Mouse (Mus musculus) kidney, adult 2 months (tissue): ENCODE measurements at regions not wholly inside any gene's neighbourhood (a gene's known extent, or its start where the extent isn't known, plus 50 kb on each side); places are given as distances from the start of the nearest gene placed in this dataset.

Source experiments
- DNase-seq: peaks from one replicate; pipeline ENCODE4 v3.0.0; 2021
- H3K27ac ChIP-seq: fragments of 200-500 bp; 2 replicates; pipeline ENCODE4 v1.5.1; 2012; ENCODE audit warnings: low read depth, low read length, control low read depth, inconsistent platforms; ENCODE audit not compliant: insufficient read depth
- H3K27me3 ChIP-seq: fragments of 200-500 bp; replicated peaks from 2 replicates; pipeline ENCODE4 v1.6.1; 2012; ENCODE audit warnings: mild to moderate bottlenecking, moderate library complexity, low read length, inconsistent platforms; ENCODE audit not compliant: control insufficient read depth, insufficient read depth
- H3K36me3 ChIP-seq: fragments of 200-500 bp; 2 replicates; pipeline ENCODE4 v1.6.1; 2012; ENCODE audit warnings: mild to moderate bottlenecking, moderate library complexity, low read length, inconsistent platforms; ENCODE audit not compliant: control insufficient read depth, insufficient read depth
- H3K4me1 ChIP-seq: fragments of 200-500 bp; 2 replicates; pipeline ENCODE4 v1.6.1; 2011; ENCODE audit warnings: low read length; ENCODE audit not compliant: control insufficient read depth, insufficient read depth
- H3K4me3 ChIP-seq: fragments of 200-500 bp; 2 replicates; pipeline ENCODE4 v1.5.1; 2011; ENCODE audit warnings: mild to moderate bottlenecking, low read depth, low read length, control low read depth; ENCODE audit not compliant: insufficient read depth
- CTCF ChIP-seq: fragments of 200-500 bp; conservative IDR thresholded peaks from 2 replicates; pipeline ENCODE4 v1.5.1; 2011; ENCODE audit warnings: low read depth, mild to moderate bottlenecking, control low read depth, low read length, moderate library complexity, mixed read lengths; ENCODE audit not compliant: insufficient read depth, insufficient read length
- POLR2A ChIP-seq: fragments of 200-500 bp; IDR thresholded peaks from one replicate; pipeline ENCODE4 v1.6.1; 2011; ENCODE audit warnings: low read depth, low read length, control low read depth
- WGBS: fragments of 180-500 bp; shearing (Covaris S2); methylation state at CpG from one replicate; pipeline ENCODE4 v1.1.7; 2018; 5-methylcytosine and 5-hydroxymethylcytosine counted together

DNA sequence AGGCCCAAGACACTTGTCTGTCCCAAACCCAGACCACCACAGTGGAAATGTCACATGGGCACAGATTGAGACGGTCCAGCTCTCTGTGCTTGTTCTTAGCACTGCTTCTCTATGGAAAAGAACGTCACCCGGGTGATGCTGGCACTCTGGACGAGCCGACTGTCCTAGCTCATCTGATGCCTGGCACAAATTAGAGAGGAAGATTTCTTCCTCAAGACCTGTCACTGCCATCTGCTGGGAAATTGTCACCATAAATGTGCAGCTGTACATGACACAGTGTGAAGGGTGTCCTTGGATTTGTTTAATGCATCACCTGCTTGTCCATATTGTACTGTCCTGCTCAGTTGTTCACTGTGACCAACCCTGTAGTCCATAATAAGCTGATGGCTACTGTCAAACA lies 238.7 kb upstream of the 4931429L15Rik start:
- H3K4me1 ChIP-seq, result no peaks in the 10 kb centered on the region
- no peak overlapping the region for H3K4me3 ChIP-seq
- H3K27ac ChIP-seq, result no peak overlapping the region
- no peaks in the 10 kb centered on the region for H3K36me3 ChIP-seq
- WGBS, result 84% methylated on average over 5 of the region's 5 CpGs
- TF ChIP-seq POLR2A (no peak), CTCF (no peak)
- DNase-seq, result no peak
- no peaks in the 10 kb centered on the region for H3K27me3 ChIP-seq

DNA sequence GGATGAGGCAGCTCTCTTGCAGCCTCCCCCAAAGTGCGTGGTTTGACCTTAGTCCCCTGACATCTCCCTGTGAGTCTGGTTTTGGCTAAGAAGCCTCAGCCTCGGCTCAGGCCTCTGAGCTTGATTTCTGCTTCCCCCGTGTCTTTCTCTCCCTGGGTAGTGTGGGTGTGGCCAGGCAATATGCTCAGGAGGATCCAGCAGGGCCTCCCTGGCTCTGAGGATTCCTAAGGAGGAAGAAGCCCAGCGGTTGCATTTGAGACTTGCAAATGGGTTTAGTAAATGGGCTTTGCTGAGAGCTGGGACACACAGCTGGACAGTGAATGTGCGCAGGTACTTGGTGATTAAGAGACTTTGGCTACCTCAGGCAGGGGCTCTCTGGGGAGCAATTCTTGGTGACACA lies 238.0 kb upstream of the 4931429L15Rik start:
- Histone ChIP-seq H3K4me3 (no peak overlapping the region), H3K36me3 (no peaks in the 10 kb centered on the region), H3K4me1 (no peaks in the 10 kb centered on the region), H3K27ac (no peak overlapping the region), H3K27me3 (no peaks in the 10 kb centered on the region)
- no peak for DNase-seq
- 40% methylated on average over 5 of the region's 5 CpGs for WGBS
- TF ChIP-seq CTCF (no peak), POLR2A (no peak)

DNA sequence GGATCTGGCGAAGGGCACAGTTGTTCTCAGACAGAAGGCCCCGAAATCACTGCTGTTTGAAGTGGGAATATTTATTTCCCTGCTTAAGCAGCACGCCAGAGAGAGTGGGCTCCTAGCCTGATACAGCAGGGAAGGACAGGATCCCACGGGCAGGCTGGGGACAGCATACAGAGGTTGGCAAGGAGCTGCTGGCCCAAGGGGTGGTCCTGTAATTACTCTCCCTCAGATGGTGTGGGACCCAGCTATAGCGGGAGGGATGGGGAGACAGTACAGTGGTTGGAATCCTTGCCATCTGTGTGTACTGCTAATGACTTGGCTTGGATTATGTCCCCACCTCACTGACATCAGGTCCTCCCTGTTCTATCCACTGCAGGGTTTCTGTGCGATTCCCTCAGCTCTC lies 235.4 kb upstream of the 4931429L15Rik start:
- no peak overlapping the region for H3K4me3 ChIP-seq
- no peak overlapping the region for H3K27ac ChIP-seq
- H3K4me1 ChIP-seq, result no peaks in the 10 kb centered on the region
- WGBS, result 70% methylated on average over 6 of the region's 6 CpGs
- TF ChIP-seq CTCF (no peak), POLR2A (no peak)
- H3K27me3 ChIP-seq, result no peaks in the 10 kb centered on the region
- H3K36me3 ChIP-seq, result no peaks in the 10 kb centered on the region
- DNase-seq, result no peak

DNA sequence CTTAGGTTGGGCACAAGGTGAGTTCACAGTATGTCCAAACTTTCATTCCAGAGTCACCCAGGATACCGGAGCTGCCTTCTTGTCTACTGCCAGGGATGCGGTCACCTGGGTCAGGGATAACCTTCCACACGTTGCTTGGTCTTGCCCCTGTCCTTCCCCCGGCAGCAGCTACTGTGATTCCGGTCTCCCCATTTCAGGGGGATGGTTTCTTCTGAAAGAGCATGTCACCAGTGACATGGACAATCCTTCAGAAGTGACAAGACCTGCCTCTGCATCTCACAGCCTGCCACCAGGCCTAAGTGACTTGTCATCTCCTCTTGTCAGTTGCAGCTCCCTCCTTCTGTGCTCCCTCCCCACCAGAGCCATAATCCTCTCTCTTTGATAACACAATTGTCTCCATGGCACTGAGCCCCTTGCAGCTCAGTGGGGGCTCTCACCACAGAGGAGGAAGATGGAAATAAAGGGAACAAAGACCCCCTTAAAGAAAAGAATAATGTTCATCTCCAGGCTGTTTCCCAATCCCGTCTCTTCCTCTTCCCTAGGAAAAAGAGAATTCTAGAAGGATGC lies 234.9 kb upstream of the 4931429L15Rik start:
- Histone ChIP-seq H3K4me3 (no peak overlapping the region), H3K4me1 (no peaks in the 10 kb centered on the region), H3K27me3 (no peaks in the 10 kb centered on the region), H3K36me3 (no peaks in the 10 kb centered on the region), H3K27ac (no peak overlapping the region)
- DNase-seq, result no peak
- no peak for TF ChIP-seq CTCF
- TF ChIP-seq POLR2A, result no peak
- WGBS, result 78% methylated on average over 6 of the region's 6 CpGs

DNA sequence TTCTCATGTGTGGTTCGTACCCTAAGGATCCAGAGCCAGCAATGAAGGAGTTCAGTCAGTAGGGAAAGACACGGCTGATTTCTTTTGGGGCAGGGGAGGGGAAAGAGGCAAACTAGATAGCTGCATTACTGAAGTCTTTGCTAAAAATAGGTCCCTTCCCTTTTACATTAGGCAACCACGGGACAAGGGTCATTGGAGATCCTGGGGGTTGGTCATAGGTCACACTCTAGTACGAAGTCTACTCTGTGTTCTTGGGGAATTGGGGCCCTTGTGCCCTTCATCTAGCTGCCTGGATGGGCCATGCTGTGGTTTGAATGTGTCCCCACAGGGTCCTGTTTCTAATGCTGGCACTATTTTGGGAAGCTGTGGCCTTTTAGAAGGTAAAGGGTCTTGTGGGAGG lies 229.6 kb upstream of the 4931429L15Rik start:
- H3K27ac ChIP-seq, result no peak overlapping the region
- no peak overlapping the region for H3K4me3 ChIP-seq
- TF ChIP-seq POLR2A (no peak), CTCF (no peak)
- H3K27me3 ChIP-seq, result no peaks in the 10 kb centered on the region
- 28% methylated on average over 4 of the region's 4 CpGs for WGBS
- H3K36me3 ChIP-seq, result no peaks in the 10 kb centered on the region
- 0 out of 2 replicates have a peak, but pooled peaks cover 4% of the 10 kb centered on the region for H3K4me1 ChIP-seq
- DNase-seq, result peak; percentile 52

DNA sequence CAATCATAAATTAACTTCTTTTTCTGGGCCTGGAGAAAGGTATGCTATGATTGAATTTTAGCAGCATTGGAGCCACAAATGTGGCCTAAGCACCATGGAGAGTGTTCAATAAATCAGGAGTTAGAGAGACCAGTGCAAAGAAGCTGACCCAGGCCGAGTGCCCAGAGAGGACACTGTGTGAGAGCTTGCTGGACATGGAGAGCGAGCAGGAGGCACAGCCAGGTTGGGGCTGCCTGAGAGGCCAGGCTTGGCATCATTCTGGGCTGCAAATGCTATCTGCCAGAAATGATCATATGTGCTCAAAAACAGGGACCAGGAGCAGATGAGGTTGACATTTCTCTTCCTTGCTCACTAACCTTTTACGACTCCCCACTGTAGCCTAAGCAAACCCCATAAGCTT lies 224.5 kb upstream of the 4931429L15Rik start:
- no peaks in the 10 kb centered on the region for H3K36me3 ChIP-seq
- 82% methylated on average over 3 of the region's 3 CpGs for WGBS
- H3K4me3 ChIP-seq, result no peak overlapping the region
- no peaks in the 10 kb centered on the region for H3K27me3 ChIP-seq
- no peak overlapping the region for H3K27ac ChIP-seq
- 0 out of 2 replicates have a peak, but pooled peaks cover 4% of the 10 kb centered on the region for H3K4me1 ChIP-seq
- no peak for TF ChIP-seq POLR2A
- no peak for TF ChIP-seq CTCF
- no peak for DNase-seq

DNA sequence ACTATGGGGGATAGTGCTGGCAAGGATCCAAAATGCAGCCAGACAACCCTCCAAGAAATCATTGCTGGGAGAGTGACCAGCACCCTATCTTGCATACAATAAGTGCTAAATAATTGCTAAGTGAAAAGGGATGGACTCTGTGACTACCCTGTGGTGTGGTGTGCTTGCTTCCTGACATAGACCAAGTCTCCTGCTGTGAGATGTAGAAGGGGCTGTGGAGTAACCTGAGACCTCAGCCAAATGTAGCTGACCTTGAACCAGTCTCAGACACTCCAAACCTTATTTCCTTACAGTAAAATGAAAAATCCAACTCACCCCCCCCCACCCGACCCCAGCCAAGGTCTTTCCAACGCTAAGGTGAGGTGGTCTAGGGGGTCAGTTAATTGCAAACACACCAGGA lies 221.2 kb upstream of the 4931429L15Rik start:
- no peaks in the 10 kb centered on the region for H3K27me3 ChIP-seq
- 60% methylated on average over 2 of the region's 2 CpGs for WGBS

DNA sequence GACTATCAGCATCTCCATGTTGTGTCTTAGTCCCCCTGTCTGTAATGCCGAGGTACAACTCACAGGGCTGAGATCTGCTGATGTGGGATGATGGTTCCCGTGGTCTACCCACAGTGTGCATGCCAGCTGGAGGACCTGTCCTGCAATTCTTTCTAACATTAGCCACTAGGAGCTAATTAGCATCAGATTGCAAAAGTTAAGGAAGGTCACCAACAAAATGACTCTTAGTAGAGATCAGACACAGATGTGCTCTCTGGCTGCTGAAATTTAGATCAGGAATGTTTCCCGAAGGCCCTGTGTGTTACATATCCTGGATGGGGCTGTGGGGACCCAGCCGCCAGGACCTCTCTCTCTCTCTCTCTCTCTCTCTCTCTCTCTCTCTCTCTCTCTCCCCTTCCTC lies 218.8 kb upstream of the 4931429L15Rik start:
- TF ChIP-seq CTCF (no peak), POLR2A (no peak)
- H3K4me3 ChIP-seq, result no peak overlapping the region
- no peaks in the 10 kb centered on the region for H3K4me1 ChIP-seq
- WGBS, result 50% methylated on average over 4 of the region's 4 CpGs
- no peak overlapping the region for H3K27ac ChIP-seq
- no peaks in the 10 kb centered on the region for H3K27me3 ChIP-seq
- no peak for DNase-seq
- H3K36me3 ChIP-seq, result no peaks in the 10 kb centered on the region

More for the DNA sequence above, 221.2 kb upstream of the 4931429L15Rik start:
- DNase-seq, result no peak
- Histone ChIP-seq H3K36me3 (no peaks in the 10 kb centered on the region), H3K27ac (no peak overlapping the region), H3K4me1 (no peaks in the 10 kb centered on the region), H3K4me3 (no peak overlapping the region)
- no peak for TF ChIP-seq POLR2A
- TF ChIP-seq CTCF, result no peak
